Mouse (Mus musculus): ENCODE measurements around the gene Lypla2.

Gene Lypla2

DNA sequence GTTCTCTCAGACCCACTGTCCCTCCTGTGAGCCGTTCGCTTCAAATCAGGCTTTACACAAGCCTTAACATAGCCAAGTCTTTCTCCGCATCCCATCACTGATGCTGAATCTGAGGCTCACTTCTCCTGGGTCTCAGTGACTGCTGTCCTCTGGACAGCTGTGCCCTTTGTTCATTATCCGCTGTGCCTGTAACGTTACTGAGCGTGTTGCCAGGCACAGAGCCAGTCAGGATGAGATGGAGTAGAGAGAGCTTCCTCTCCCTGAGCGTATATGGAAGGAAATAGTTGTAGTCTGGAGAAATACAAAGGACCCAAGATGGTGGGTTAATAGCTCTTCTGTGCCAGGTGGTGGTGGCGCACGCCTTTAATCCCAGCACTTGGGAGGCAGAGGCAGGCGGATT, 23.0 kb downstream of the Lypla2 start:
- no peak for DNase-seq

DNA sequence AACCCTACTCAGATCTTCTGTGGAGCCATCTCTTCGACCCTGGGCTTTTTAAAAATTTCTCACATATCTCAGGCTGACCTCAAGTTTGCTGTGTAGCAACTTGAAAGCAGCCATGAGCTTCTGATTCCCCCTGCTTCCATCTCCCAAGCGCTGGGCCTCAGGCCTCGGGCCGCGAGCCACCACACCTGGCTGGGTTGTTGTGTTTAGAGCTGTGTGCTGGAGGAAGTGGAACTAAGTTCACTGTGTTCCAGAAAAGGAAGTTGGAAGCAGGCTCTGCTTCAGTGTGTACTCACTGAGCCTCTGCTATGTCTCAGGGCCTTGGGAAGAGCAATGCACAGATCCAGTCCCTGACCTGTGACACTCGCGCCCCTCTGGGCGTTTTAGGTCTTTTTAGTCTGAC, 24.3 kb downstream of the Lypla2 start:
- no peak for DNase-seq

DNA sequence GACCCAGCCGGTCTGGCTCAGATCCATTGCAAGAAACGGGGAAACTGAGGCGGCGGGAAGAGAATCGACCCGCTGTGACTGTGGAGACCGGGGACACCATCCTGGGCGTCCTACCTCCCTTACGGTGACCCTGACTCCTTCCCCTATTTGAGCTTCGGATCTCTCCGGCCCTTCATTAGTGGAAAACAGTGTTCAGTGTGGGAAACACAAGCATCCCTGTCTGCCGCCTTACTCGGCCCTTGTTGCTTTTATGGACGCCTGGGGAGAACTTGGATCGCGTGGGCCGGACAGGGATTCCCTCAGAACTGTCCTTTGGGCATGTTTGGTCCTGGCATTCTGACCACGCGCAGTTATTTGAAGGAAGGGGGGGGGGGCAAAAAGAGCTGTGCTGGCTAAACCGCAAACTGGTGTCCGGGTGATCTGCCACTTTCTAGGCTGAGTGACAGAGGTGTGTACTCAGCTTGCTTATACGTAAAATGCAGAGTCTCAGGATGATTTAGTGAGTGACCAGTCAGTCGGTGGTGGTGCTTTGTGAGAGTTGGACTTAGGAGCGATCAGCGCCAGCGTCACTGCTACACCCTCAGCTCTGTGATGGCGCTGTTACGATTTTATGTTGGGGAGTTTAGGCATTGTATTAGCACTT, 25.6 kb downstream of the Lypla2 start:
- no peak for DNase-seq

DNA sequence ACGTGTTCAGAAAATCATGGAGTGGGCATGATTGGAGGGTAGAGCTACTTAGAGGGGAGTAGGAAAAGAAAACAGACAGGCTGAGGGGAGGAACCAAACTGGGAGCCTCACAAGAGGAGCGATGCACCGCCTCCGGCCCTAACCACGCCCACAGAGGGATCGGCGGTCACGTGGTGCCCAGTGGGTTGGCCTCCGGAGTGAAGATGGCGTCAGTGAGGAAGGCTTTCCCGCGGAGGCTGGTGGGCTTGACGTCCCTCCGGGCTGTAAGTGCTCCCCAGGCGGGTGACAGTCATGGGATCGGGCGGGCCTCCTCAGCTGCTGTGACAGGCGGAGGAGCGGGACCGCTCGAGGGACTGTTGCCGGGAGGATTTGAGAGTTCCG, 26.2 kb downstream of the Lypla2 start, which contains the start of gene Hmgcl:
Gene Hmgcl (plus strand): TSS at position 171 of the 381 bp plus-strand sequence.
- DNase-seq, result peak; percentile 94

GRCm38 (mm10) chr4:135945706-135946105, 26.7 kb downstream of the Lypla2 start:
- no peak for DNase-seq

- DNase-seq, result peak; percentile 28
Measured at GRCm38 (mm10) chr4:135943389-135943788, 29.0 kb downstream of the Lypla2 start.

DNA sequence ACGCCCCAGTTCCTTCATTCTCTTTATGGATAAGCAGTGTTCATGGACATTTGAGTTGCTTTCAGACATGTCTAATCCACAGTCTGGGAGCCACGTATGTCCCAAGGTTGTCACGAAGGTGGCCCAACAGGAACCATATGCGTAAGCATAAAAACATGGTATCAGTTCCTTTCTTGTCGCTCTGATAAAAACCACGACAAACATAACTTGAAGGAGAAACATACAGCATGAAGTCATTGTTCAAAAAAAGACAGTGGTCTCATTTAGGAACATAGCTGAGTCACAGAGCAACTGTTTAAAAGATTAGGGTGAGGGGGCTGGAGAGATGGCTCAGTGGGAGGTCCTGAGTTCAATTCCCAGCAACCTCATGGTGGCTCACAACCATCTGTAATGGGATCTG, 30.2 kb downstream of the Lypla2 start:
- no peak for DNase-seq

- peak; percentile 26 for DNase-seq
Measured at GRCm38 (mm10) chr4:135941026-135941425, 31.4 kb downstream of the Lypla2 start.

GRCm38 (mm10) chr4:135938858-135939257, 33.6 kb downstream of the Lypla2 start:
- DNase-seq, result no peak

DNA sequence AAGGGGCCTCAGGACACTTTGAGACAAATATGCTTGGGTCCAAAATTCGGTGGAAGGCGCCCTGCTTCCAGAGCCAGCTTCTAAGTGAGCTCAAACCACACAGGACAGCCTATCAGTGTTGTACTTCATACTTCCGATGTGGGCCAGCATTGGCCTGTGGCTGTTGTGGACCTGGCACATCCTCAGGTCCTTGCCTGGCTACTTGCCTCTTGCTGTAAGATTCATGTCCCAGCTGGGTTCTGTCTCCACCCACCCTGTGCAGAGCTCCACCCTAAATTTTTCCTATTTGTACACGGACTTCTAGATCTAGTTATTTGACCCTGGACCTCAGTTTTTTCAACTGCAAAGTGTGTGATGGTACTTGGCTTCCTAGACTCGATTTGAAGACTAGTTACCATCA, 36.9 kb downstream of the Lypla2 start:
- no peak for DNase-seq

GRCm38 (mm10) chr4:135934708-135935500, 37.5 kb downstream of the Lypla2 start:
- DNase-seq, result no peak

- no peak for DNase-seq
Measured at GRCm38 (mm10) chr4:135931832-135932231, 40.6 kb downstream of the Lypla2 start.

GRCm38 (mm10) chr4:135930239-135930638, 42.2 kb downstream of the Lypla2 start:
- DNase-seq, result no peak

DNA sequence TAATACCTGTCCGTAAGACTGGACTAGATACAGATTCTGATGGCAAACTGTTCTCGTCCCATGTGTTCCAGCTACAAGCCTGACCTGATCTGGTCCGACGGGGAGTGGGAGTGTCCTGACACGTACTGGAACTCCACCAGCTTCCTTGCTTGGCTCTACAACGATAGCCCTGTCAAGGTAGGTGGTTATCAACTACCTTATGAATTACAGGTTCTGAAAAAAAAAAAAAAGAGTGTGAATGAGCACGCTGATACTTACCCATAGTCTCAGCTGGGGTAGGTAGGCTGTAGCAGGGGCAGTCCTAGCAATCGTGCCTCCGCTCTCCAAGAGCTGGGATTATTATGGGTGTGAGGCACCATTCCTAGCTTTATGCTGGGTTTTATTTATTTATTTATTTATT, 42.6 kb downstream of the Lypla2 start:
- no peak for DNase-seq

- DNase-seq, result no peak
Measured at GRCm38 (mm10) chr4:135929405-135929804, 43.0 kb downstream of the Lypla2 start.

GRCm38 (mm10) chr4:135928376-135928775, 44.0 kb downstream of the Lypla2 start:
- no peak for DNase-seq

DNA sequence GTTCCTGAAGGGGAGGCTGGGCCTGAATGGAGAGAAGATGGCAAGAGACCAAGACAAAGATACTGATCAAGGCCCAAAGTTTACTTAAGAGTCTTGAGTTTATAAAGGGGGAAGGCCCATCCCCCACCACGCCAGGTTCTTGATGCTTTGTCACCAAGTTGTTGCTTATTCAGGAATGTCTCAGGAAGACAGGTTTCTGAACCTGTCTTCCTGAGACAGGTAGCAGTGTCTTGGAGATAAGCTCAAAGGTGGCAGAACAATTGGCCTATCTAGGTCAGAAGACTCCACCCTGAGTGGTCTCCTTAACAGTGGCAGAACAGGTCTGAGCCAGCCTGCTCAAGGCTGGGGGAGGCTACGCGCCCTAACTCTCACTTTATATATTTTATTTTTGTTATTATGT, 45.6 kb downstream of the Lypla2 start:
- no peak for DNase-seq

DNA sequence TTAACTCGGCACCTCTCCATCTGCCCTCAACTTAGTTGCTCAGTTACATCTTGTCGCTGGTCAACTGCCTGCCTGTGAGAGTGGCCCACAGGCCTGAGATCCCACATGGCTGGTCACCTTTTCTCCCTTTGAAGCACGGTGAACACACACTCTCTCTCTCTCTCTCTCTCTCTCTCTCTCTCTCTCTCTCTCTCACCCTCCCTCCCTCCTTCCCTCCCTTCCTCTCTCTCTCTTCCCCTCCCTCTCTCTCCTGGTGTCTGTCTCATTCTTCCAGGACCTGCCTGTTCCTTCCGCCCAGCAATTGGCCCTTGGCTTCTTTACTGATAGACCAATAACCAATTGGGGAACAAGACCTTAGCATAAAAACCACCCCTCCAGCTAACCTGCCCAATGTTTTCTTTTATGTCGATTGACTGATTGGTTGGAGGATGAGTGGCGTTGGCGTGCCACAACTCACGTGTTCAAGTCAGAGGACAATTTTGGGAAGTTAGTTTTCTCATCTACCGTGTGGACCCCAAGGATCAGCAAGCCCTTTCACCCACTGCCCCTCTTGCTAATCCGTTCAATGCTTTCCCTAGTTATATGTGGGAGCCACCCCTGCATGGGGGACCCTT, 46.1 kb downstream of the Lypla2 start:
- DNase-seq, result no peak

DNA sequence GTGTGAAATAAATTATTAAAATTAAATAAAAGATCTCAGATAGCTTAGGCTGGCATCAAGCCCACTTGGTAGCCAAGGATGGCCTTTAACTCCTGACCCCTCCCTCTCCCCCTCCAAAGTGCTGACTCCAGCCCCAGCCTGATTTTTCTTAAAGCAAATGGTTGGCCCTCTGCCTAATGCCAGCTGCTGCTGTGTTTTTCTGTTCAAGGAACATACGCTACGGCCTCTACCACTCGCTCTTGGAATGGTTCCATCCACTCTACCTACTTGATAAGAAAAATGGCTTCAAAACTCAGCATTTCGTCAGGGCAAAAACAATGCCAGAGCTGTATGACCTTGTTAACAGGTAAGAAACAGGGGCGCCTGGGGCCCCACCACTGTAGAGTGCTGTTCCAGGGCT, 47.1 kb downstream of the Lypla2 start:
- DNase-seq, result no peak

DNA sequence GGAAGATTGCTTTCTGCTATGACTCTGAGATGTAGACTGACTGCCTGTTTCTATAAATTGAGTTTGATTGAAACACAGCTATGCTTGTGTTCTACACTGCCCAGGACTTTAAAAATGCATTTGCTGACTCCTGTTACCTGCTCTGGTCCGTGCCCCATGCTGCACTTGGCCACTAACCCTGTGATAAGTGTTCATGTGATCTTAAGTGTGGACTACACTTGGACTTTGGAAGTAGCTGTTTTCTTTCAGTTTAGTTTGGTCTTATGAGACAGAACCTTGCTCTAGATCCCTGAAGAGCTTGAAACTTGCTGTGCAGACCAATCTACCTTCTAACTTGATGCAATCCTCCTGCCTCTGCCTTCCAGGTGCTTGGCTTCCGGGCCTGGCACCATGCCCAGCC, 48.0 kb downstream of the Lypla2 start:
- no peak for DNase-seq

GRCm38 (mm10) chr4:135922190-135922589, 50.2 kb downstream of the Lypla2 start:
- DNase-seq, result no peak

GRCm38 (mm10) chr4:135921257-135922120, 50.9 kb downstream of the Lypla2 start:
- DNase-seq, result peak; percentile 41

All from cerebellum, adult 9-10 months (tissue).